Mouse (Mus musculus): ENCODE results near the gene Pxk. TPM values are rescaled to one million over a fixed set of nuclear protein-coding genes. Genes with fewer than 3 reads are reported as not detected.
A peak's percentile ranks its signal among the peaks of the same experiment; 100 is the strongest.

Gene Pxk
- polyA plus RNA-seq, 1 experiment from 2014 or later: 44.7 TPM

GRCm38 (mm10) chr14:8062537-8063301, 35.3 kb upstream of the Pxk start:
- Histone ChIP-seq H3K27me3 (ENCODE audit: control insufficient read depth, insufficient read depth, low read length) (no peaks in the 10 kb centered on the region), H3K4me2 (ENCODE audit: low read depth, low read length) (no peak overlapping the region), H3K9ac (ENCODE audit: low read length) (no peak overlapping the region), H3K36me3 (ENCODE audit: control insufficient read depth, insufficient read depth, low read length) (no peaks in the 10 kb centered on the region), H3K9me3 (replicated peaks; ENCODE audit: control insufficient read depth, low read length) (no peaks in the 10 kb centered on the region), H3K4me1 (ENCODE audit: control insufficient read depth, insufficient read depth, low read length) (peaks cover 6% of the 10 kb centered on the region; the same call in 1 of the 2 replicates), H3K27ac (ENCODE audit: low read length) (peak overlapping the region; percentile 22; the same call in 1 of the 2 replicates), H3K4me3 (replicated peaks; ENCODE audit: low read length) (no peak overlapping the region)
- 59% methylated on average over 3 of the region's 3 CpGs for WGBS
- ATAC-seq (ENCODE audit: insufficient read depth, low FRiP score): no peak

- WGBS: 88% methylated on average over 8 of the region's 8 CpGs
- ATAC-seq (ENCODE audit: insufficient read depth, low FRiP score): no peak
Observed at GRCm38 (mm10) chr14:8063835-8064785, 33.9 kb upstream of the Pxk start.

GRCm38 (mm10) chr14:8080165-8080679, 17.8 kb upstream of the Pxk start, which contains the start of gene Rpp14:
Gene Rpp14, plus strand, starts transcription at chr14:8080367.
- H3K4me2 ChIP-seq (ENCODE audit: low read depth, low read length): peak within 1 kb of the TSS; percentile 84
- peak within 1 kb of the TSS; percentile 67 for H3K4me3 ChIP-seq (replicated peaks; ENCODE audit: low read length)
- H3K27ac ChIP-seq (ENCODE audit: low read length): peak within 1 kb of the TSS; percentile 95
- H3K4me1 ChIP-seq (ENCODE audit: control insufficient read depth, insufficient read depth, low read length): peaks cover 13% of the 10 kb centered on the region
- H3K9me3 ChIP-seq (replicated peaks; ENCODE audit: control insufficient read depth, low read length): no peaks in the 10 kb centered on the region
- ATAC-seq (ENCODE audit: insufficient read depth, low FRiP score): peak; percentile 97
- H3K36me3 ChIP-seq (ENCODE audit: control insufficient read depth, insufficient read depth, low read length): 0 out of 2 replicates have a peak, but pooled peaks cover 5% of the 10 kb centered on the region
- H3K27me3 ChIP-seq (ENCODE audit: control insufficient read depth, insufficient read depth, low read length): no peaks in the 10 kb centered on the region
- peak within 1 kb of the TSS; percentile 83 for H3K9ac ChIP-seq (ENCODE audit: low read length)
- under 1% methylated on average over 47 of the region's 47 CpGs for WGBS

More at GRCm38 (mm10) chr14:8063835-8064785, 33.9 kb upstream of the Pxk start:
- H3K4me2 ChIP-seq (ENCODE audit: low read depth, low read length): no peak overlapping the region
- no peaks in the 10 kb centered on the region for H3K9me3 ChIP-seq (replicated peaks; ENCODE audit: control insufficient read depth, low read length)
- H3K4me3 ChIP-seq (replicated peaks; ENCODE audit: low read length): no peak overlapping the region
- H3K9ac ChIP-seq (ENCODE audit: low read length): no peak overlapping the region
- no peaks in the 10 kb centered on the region for H3K27me3 ChIP-seq (ENCODE audit: control insufficient read depth, insufficient read depth, low read length)
- no peak overlapping the region for H3K27ac ChIP-seq (ENCODE audit: low read length)
- H3K36me3 ChIP-seq (ENCODE audit: control insufficient read depth, insufficient read depth, low read length): no peaks in the 10 kb centered on the region
- peaks cover 6% of the 10 kb centered on the region; the same call in 1 of the 2 replicates for H3K4me1 ChIP-seq (ENCODE audit: control insufficient read depth, insufficient read depth, low read length)

- peak overlapping the region; percentile 95 for H3K27ac ChIP-seq (ENCODE audit: low read length)
- H3K4me1 ChIP-seq (ENCODE audit: control insufficient read depth, insufficient read depth, low read length): peaks cover 13% of the 10 kb centered on the region
- no peaks in the 10 kb centered on the region for H3K27me3 ChIP-seq (ENCODE audit: control insufficient read depth, insufficient read depth, low read length)
- H3K4me3 ChIP-seq (replicated peaks; ENCODE audit: low read length): peak overlapping the region; percentile 67
- WGBS: under 1% methylated on average over 11 of the region's 11 CpGs
- 0 out of 2 replicates have a peak, but pooled peaks cover 5% of the 10 kb centered on the region for H3K36me3 ChIP-seq (ENCODE audit: control insufficient read depth, insufficient read depth, low read length)
- peak overlapping the region; percentile 83 for H3K9ac ChIP-seq (ENCODE audit: low read length)
- no peaks in the 10 kb centered on the region for H3K9me3 ChIP-seq (replicated peaks; ENCODE audit: control insufficient read depth, low read length)
- H3K4me2 ChIP-seq (ENCODE audit: low read depth, low read length): peak overlapping the region; percentile 84
- 0 out of 2 replicates have a peak, but pooled peaks have one; percentile 18 for ATAC-seq (ENCODE audit: insufficient read depth, low FRiP score)
Observed at GRCm38 (mm10) chr14:8080718-8081117, 17.3 kb upstream of the Pxk start.

GRCm38 (mm10) chr14:8082949-8083348, 15.1 kb upstream of the Pxk start:
- H3K9me3 ChIP-seq (replicated peaks; ENCODE audit: control insufficient read depth, low read length): no peaks in the 10 kb centered on the region
- H3K4me2 ChIP-seq (ENCODE audit: low read depth, low read length): no peak overlapping the region
- peaks cover 13% of the 10 kb centered on the region for H3K4me1 ChIP-seq (ENCODE audit: control insufficient read depth, insufficient read depth, low read length)
- peaks cover 10% of the 10 kb centered on the region; the same call in 1 of the 2 replicates for H3K36me3 ChIP-seq (ENCODE audit: control insufficient read depth, insufficient read depth, low read length)
- no peak overlapping the region for H3K4me3 ChIP-seq (replicated peaks; ENCODE audit: low read length)
- H3K9ac ChIP-seq (ENCODE audit: low read length): no peak overlapping the region
- no peak for ATAC-seq (ENCODE audit: insufficient read depth, low FRiP score)
- 97% methylated on average over 1 of the region's 1 CpGs for WGBS
- no peak overlapping the region for H3K27ac ChIP-seq (ENCODE audit: low read length)
- H3K27me3 ChIP-seq (ENCODE audit: control insufficient read depth, insufficient read depth, low read length): no peaks in the 10 kb centered on the region

- ATAC-seq (ENCODE audit: insufficient read depth, low FRiP score): no peak
- H3K36me3 ChIP-seq (ENCODE audit: control insufficient read depth, insufficient read depth, low read length): peaks cover 18% of the 10 kb centered on the region
- H3K4me1 ChIP-seq (ENCODE audit: control insufficient read depth, insufficient read depth, low read length): no peaks in the 10 kb centered on the region
- no peak overlapping the region for H3K27ac ChIP-seq (ENCODE audit: low read length)
- H3K4me2 ChIP-seq (ENCODE audit: low read depth, low read length): no peak overlapping the region
- no peaks in the 10 kb centered on the region for H3K27me3 ChIP-seq (ENCODE audit: control insufficient read depth, insufficient read depth, low read length)
- H3K9ac ChIP-seq (ENCODE audit: low read length): no peak overlapping the region
- H3K9me3 ChIP-seq (replicated peaks; ENCODE audit: control insufficient read depth, low read length): no peaks in the 10 kb centered on the region
- 92% methylated on average over 2 of the region's 2 CpGs for WGBS
- no peak overlapping the region for H3K4me3 ChIP-seq (replicated peaks; ENCODE audit: low read length)
Observed at GRCm38 (mm10) chr14:8089016-8089415, 9.0 kb upstream of the Pxk start.

- Histone ChIP-seq H3K9ac (ENCODE audit: low read length) (no peak overlapping the region), H3K36me3 (ENCODE audit: control insufficient read depth, insufficient read depth, low read length) (peaks cover 12% of the 10 kb centered on the region), H3K4me3 (replicated peaks; ENCODE audit: low read length) (no peak overlapping the region), H3K9me3 (replicated peaks; ENCODE audit: control insufficient read depth, low read length) (no peaks in the 10 kb centered on the region), H3K27ac (ENCODE audit: low read length) (no peak overlapping the region), H3K4me2 (ENCODE audit: low read depth, low read length) (no peak overlapping the region), H3K27me3 (ENCODE audit: control insufficient read depth, insufficient read depth, low read length) (no peaks in the 10 kb centered on the region), H3K4me1 (ENCODE audit: control insufficient read depth, insufficient read depth, low read length) (peaks cover 9% of the 10 kb centered on the region; the same call in 1 of the 2 replicates)
- 90% methylated on average over 2 of the region's 2 CpGs for WGBS
- ATAC-seq (ENCODE audit: insufficient read depth, low FRiP score): no peak
Observed at GRCm38 (mm10) chr14:8092573-8092972, 5.4 kb upstream of the Pxk start.

GRCm38 (mm10) chr14:8093427-8093826, 4.6 kb upstream of the Pxk start:
- peaks cover 9% of the 10 kb centered on the region; the same call in 1 of the 2 replicates for H3K4me1 ChIP-seq (ENCODE audit: control insufficient read depth, insufficient read depth, low read length)
- no peak overlapping the region for H3K27ac ChIP-seq (ENCODE audit: low read length)
- H3K36me3 ChIP-seq (ENCODE audit: control insufficient read depth, insufficient read depth, low read length): peaks cover 8% of the 10 kb centered on the region; the same call in 1 of the 2 replicates
- no peaks in the 10 kb centered on the region for H3K9me3 ChIP-seq (replicated peaks; ENCODE audit: control insufficient read depth, low read length)
- no peak for ATAC-seq (ENCODE audit: insufficient read depth, low FRiP score)
- WGBS: 63% methylated on average over 5 of the region's 5 CpGs
- H3K9ac ChIP-seq (ENCODE audit: low read length): no peak overlapping the region
- no peaks in the 10 kb centered on the region for H3K27me3 ChIP-seq (ENCODE audit: control insufficient read depth, insufficient read depth, low read length)
- no peak overlapping the region for H3K4me3 ChIP-seq (replicated peaks; ENCODE audit: low read length)
- no peak overlapping the region for H3K4me2 ChIP-seq (ENCODE audit: low read depth, low read length)
